Mouse (Mus musculus): ENCODE data around the gene Zfp46. TPM values are rescaled to one million over a fixed set of nuclear protein-coding genes. Genes with fewer than 3 reads are reported as not detected.

The Zfp46 gene
- polyA plus RNA-seq (2012; rRNA removed; ENCODE audit: low replicate concordance) = 4.7 and 7.2 TPM in 2 replicates

GRCm38 (mm10) chr4:136284455-136284854 is at the start of gene Zfp46:
TSS of gene Zfp46 (plus strand) at chr4:136284683.

GRCm38 (mm10) chr4:136247729-136248463 is 36.6 kb upstream of the Zfp46 start, which contains the start of gene Tcea3:
TSS of gene Tcea3 (plus strand) at chr4:136247729.

GRCm38 (mm10) chr4:136310229-136311041 is 26.0 kb downstream of the Zfp46 start, which contains the start of gene Hnrnpr:
TSS of gene Hnrnpr (plus strand) at chr4:136310942.

Other genes starting within 250 kb of the Zfp46 start
- gene Rpl11, start 231.3 kb upstream of the Zfp46 start, polyA plus RNA-seq (2012; rRNA removed; ENCODE audit: low replicate concordance) = 112 and 150 TPM in 2 replicates
- 363 and 383 TPM in 2 replicates for gene Id3, start 141.2 kb upstream of the Zfp46 start, polyA plus RNA-seq (2012; rRNA removed; ENCODE audit: low replicate concordance)
- gene E2f2, start 112.3 kb upstream of the Zfp46 start, polyA plus RNA-seq (2012; rRNA removed; ENCODE audit: low replicate concordance) = 10.4 and 14.8 TPM in 2 replicates
- gene Asap3, start 78.3 kb upstream of the Zfp46 start, polyA plus RNA-seq (2012; rRNA removed; ENCODE audit: low replicate concordance) = 1.8 and 1.9 TPM in 2 replicates
- gene Tcea3, start 37.0 kb upstream of the Zfp46 start, polyA plus RNA-seq (2012; rRNA removed; ENCODE audit: low replicate concordance) = 6.2 and 7.8 TPM in 2 replicates
- gene Hnrnpr, start 26.3 kb downstream of the Zfp46 start, polyA plus RNA-seq (2012; rRNA removed; ENCODE audit: low replicate concordance) = 0.90 and 1.5 TPM in 2 replicates
- gene Htr1d, start 138.8 kb downstream of the Zfp46 start, polyA plus RNA-seq (2012; rRNA removed; ENCODE audit: low replicate concordance) = 0.14 TPM in 1 of 2 replicates, not detected in the other
- 0.60 and 1.2 TPM in 2 replicates for gene 6030445D17Rik, start 177.6 kb downstream of the Zfp46 start, polyA plus RNA-seq (2012; rRNA removed; ENCODE audit: low replicate concordance)
- gene Luzp1, start 185.1 kb downstream of the Zfp46 start, polyA plus RNA-seq (2012; rRNA removed; ENCODE audit: low replicate concordance) = 6.8 and 8.6 TPM in 2 replicates

Measured in duodenum, adult 2 months (tissue).